Mouse (Mus musculus) stomach, postnatal 0 days (tissue): ENCODE measurements around the gene Aldh3b3.

Experiments used
- CTCF ChIP-seq: IDR thresholded peaks from 2 replicates; pipeline ENCODE4 v1.5.1; 2016; ENCODE audit warnings: antibody characterized with exemption, low read depth, mild to moderate bottlenecking, moderate library complexity
- EP300 ChIP-seq: optimal IDR thresholded peaks from 2 replicates; pipeline ENCODE3; 2016; ENCODE audit warnings: antibody characterized with exemption

- TF ChIP-seq CTCF: no peak
- no peak for TF ChIP-seq EP300
These were observed 33.1 kb downstream of the Aldh3b3 start for GRCm38 (mm10) chr19:3991562-3991961.
